Mouse (Mus musculus): Measurements from ENCODE around the gene Ankrd39. TPM values are rescaled to one million over a fixed set of nuclear protein-coding genes. Genes with fewer than 3 reads are reported as not detected.

The Ankrd39 gene
- polyA plus RNA-seq, 1 experiment from 2014 or later: 26.8 TPM

DNA sequence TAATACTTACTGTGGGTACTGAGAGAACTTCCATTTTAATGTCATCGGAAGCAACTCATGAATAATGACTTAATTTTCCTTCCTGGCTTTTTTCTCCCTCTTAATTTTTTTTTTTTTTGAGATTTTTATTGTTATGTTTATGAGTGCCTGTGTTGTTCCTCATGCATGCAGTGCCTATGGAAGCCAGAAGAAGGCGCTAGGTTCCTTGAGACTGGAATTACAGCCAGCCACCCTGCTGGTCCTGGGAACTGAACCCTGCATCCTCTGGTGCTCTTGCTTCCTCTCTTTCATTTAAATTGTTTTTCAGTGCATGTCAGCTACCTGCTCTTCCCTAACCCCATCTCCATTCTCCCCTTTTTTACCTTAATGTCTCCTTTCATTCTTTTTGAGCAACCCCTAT is 33.5 kb downstream of the Ankrd39 start:
- Histone ChIP-seq H3K27ac (ENCODE audit: low read length) (no peak overlapping the region), H3K4me1 (ENCODE audit: control insufficient read depth, insufficient read depth, low read length) (peaks cover 27% of the 10 kb centered on the region), H3K9ac (ENCODE audit: low read depth, low read length) (no peak overlapping the region), H3K36me3 (ENCODE audit: control insufficient read depth, insufficient read depth, low read length) (no peaks in the 10 kb centered on the region), H3K9me3 (ENCODE audit: control insufficient read depth, low read length) (no peaks in the 10 kb centered on the region), H3K27me3 (replicated peaks; ENCODE audit: control insufficient read depth, insufficient read depth, low read length) (no peaks in the 10 kb centered on the region), H3K4me3 (ENCODE audit: low read length) (peak overlapping the region; percentile 96; the same call in 1 of the 2 replicates), H3K4me2 (ENCODE audit: low read depth, low read length) (peak overlapping the region; percentile 95)
- WGBS: 49% methylated on average over 2 of the region's 2 CpGs
- ATAC-seq: no peak

DNA sequence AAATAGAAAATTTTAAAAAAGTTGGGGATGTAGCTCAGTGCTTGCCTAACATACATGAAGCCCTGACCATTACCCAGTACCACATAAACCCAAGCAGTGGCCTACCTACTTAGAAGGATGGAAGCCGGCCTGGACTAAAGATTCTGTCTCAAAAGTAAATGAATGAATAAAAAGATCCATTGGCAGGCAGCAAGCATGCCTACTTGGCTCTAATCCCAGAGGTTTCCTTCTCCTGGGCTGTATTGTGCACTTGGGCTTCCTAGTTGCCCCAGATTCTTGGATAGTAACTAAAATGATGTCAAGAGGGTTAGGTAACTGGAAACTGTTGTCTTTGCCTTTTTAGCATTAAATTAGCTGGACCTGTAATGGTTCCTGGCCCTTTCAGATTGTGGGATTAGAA is 33.9 kb downstream of the Ankrd39 start:
- Histone ChIP-seq H3K27ac (ENCODE audit: low read length) (no peak overlapping the region), H3K9me3 (ENCODE audit: control insufficient read depth, low read length) (no peaks in the 10 kb centered on the region), H3K4me1 (ENCODE audit: control insufficient read depth, insufficient read depth, low read length) (peaks cover 24% of the 10 kb centered on the region), H3K4me3 (ENCODE audit: low read length) (peak overlapping the region; percentile 96), H3K36me3 (ENCODE audit: control insufficient read depth, insufficient read depth, low read length) (no peaks in the 10 kb centered on the region), H3K27me3 (replicated peaks; ENCODE audit: control insufficient read depth, insufficient read depth, low read length) (no peaks in the 10 kb centered on the region), H3K9ac (ENCODE audit: low read depth, low read length) (peak overlapping the region; percentile 84), H3K4me2 (ENCODE audit: low read depth, low read length) (peak overlapping the region; percentile 95)
- 13% methylated on average over 1 of the region's 1 CpGs for WGBS
- ATAC-seq: no peak

DNA sequence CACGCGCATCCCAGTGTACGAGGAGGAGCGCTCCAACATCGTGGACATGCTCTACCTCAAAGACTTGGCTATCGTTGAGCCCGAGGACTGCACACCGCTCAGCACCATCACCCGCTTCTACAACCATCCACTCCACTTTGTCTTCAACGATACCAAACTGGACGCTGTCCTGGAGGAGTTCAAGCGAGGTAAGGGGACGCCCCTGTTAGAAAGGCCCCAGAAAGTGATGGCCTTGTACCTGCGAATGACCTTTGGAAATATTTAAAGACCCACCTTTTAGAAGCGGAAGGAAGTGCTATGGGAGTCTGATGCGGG is 34.3 kb downstream of the Ankrd39 start:
- Histone ChIP-seq H3K4me3 (ENCODE audit: low read length) (peak overlapping the region; percentile 96), H3K4me2 (ENCODE audit: low read depth, low read length) (peak overlapping the region; percentile 95), H3K9ac (ENCODE audit: low read depth, low read length) (peak overlapping the region; percentile 84), H3K36me3 (ENCODE audit: control insufficient read depth, insufficient read depth, low read length) (no peaks in the 10 kb centered on the region), H3K4me1 (ENCODE audit: control insufficient read depth, insufficient read depth, low read length) (peaks cover 20% of the 10 kb centered on the region), H3K27ac (ENCODE audit: low read length) (no peak overlapping the region; the same call in 1 of the 2 replicates), H3K9me3 (ENCODE audit: control insufficient read depth, low read length) (no peaks in the 10 kb centered on the region), H3K27me3 (replicated peaks; ENCODE audit: control insufficient read depth, insufficient read depth, low read length) (no peaks in the 10 kb centered on the region)
- WGBS: 1% methylated on average over 16 of the region's 16 CpGs
- ATAC-seq: no peak

DNA sequence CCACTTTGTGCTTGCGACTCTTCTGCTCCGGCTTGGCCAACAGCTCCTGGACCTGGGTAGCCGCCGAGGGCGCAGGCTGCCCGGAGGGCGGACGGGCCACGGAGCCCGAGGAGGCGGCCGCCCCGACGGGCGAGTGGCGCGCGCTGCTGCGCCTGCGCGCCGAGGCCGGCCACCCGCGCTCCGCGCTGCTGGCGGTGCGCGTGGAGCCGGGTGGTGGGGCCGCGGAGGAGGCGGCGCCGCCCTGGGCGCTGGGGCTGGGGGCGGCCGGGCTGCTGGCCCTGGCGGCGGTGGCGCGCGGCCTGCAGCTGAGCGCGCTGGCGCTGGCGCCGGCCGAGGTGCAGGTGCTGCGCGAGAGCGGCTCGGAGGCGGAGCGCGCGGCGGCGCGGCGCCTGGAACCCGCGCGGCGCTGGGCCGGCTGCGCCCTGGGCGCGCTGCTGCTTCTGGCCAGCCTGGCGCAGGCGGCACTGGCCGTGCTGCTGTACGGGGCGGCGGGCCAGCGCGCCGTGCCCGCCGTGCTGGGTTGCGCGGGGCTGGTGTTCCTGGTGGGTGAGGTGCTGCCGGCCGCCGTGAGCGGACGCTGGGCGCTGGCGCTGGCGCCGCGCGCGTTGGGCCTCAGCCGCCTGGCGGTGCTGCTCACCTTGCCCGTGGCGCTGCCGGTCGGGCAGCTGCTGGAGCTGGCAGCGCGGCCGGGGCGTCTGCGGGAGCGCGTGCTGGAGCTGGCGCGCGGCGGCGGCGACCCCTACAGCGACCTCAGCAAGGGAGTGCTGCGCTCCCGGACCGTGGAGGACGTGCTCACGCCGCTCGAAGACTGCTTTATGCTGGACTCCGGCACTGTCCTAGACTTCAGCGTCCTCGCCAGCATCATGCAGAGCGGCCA is 34.9 kb downstream of the Ankrd39 start:
- H3K36me3 ChIP-seq (ENCODE audit: control insufficient read depth, insufficient read depth, low read length): 0 out of 2 replicates have a peak, but pooled peaks cover 4% of the 10 kb centered on the region
- peaks cover 21% of the 10 kb centered on the region for H3K4me1 ChIP-seq (ENCODE audit: control insufficient read depth, insufficient read depth, low read length)
- WGBS: 1% methylated on average over 86 of the region's 126 CpGs
- peak overlapping the region; percentile 96 for H3K4me3 ChIP-seq (ENCODE audit: low read length)
- H3K9ac ChIP-seq (ENCODE audit: low read depth, low read length): peak overlapping the region; percentile 84
- peak; percentile 70 for ATAC-seq
- H3K27me3 ChIP-seq (replicated peaks; ENCODE audit: control insufficient read depth, insufficient read depth, low read length): no peaks in the 10 kb centered on the region
- no peaks in the 10 kb centered on the region for H3K9me3 ChIP-seq (ENCODE audit: control insufficient read depth, low read length)
- peak overlapping the region; percentile 95 for H3K4me2 ChIP-seq (ENCODE audit: low read depth, low read length)
- peak overlapping the region; percentile 99 for H3K27ac ChIP-seq (ENCODE audit: low read length)

DNA sequence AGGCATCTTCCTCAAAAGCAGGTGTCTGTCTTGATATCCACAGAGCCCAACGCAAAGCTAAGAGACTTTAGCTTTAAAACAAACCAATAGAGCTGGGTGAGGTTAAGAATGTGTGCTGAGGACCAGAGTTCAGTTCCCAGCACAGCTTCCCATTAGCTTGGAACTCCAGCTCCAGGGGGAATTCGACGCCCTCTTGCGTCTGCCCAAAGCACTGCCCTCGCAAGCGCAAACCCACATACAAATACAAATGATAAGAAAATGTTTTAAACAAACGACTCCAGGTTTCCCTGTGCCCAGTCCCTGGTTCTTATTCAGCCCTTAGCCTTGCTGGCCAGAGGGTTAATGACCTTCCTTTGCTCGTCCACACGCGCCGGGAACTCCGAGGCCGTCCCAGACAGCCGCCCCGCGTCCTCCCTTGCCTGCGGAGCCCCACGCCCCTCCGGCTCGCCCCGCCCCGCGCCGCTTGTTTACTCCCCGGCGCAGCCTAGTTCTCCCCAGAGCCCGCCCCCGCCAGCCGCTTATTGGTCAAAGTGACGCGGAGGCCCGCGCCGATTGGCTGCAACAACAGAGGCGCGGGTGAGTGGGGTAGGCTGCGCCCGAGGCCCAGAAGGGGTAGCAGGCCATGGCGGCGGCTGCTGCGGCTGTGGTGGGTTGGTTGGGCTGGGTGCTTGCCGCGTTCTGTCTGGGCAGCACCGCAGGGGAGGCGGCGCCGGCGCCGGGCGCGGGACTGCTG is 35.8 kb downstream of the Ankrd39 start, which contains the start of gene Cnnm3:
Gene Cnnm3, plus strand, starts transcription at position 579 of the 733 bp plus-strand sequence.
- no peaks in the 10 kb centered on the region for H3K9me3 ChIP-seq (ENCODE audit: control insufficient read depth, low read length)
- peak within 1 kb of the TSS; percentile 99 for H3K27ac ChIP-seq (ENCODE audit: low read length)
- ATAC-seq: peak; percentile 99
- peak within 1 kb of the TSS; percentile 84 for H3K9ac ChIP-seq (ENCODE audit: low read depth, low read length)
- H3K36me3 ChIP-seq (ENCODE audit: control insufficient read depth, insufficient read depth, low read length): 0 out of 2 replicates have a peak, but pooled peaks cover 4% of the 10 kb centered on the region
- peak within 1 kb of the TSS; percentile 96 for H3K4me3 ChIP-seq (ENCODE audit: low read length)
- no peaks in the 10 kb centered on the region for H3K27me3 ChIP-seq (replicated peaks; ENCODE audit: control insufficient read depth, insufficient read depth, low read length)
- H3K4me1 ChIP-seq (ENCODE audit: control insufficient read depth, insufficient read depth, low read length): peaks cover 21% of the 10 kb centered on the region
- 2% methylated on average over 49 of the region's 51 CpGs for WGBS
- peak within 1 kb of the TSS; percentile 95 for H3K4me2 ChIP-seq (ENCODE audit: low read depth, low read length)

DNA sequence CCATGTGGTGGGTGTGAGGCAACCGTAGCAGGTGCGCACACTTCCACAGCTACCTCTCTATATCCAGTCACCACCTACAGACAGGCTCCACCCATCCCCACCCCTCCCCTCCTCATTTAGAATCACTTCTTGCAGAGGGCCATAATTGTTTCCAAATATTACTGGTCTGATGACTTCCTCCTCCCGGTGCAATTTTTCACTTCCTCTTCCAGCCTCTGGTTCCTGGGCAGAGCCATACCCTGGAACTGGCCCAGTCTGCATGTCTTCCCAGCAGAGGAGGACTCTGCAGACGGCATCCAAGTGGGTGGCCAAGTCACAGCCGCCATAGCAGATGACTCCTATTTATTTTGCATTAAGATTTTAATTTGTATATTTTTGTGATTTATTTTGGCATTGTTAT is 39.0 kb downstream of the Ankrd39 start:
- no peak overlapping the region for H3K27ac ChIP-seq (ENCODE audit: low read length)
- no peak for ATAC-seq
- no peaks in the 10 kb centered on the region for H3K9me3 ChIP-seq (ENCODE audit: control insufficient read depth, low read length)
- WGBS: 67% methylated on average over 5 of the region's 5 CpGs
- H3K4me1 ChIP-seq (ENCODE audit: control insufficient read depth, insufficient read depth, low read length): peaks cover 10% of the 10 kb centered on the region
- H3K9ac ChIP-seq (ENCODE audit: low read depth, low read length): no peak overlapping the region
- H3K4me2 ChIP-seq (ENCODE audit: low read depth, low read length): no peak overlapping the region
- 0 out of 2 replicates have a peak, but pooled peaks cover 4% of the 10 kb centered on the region for H3K36me3 ChIP-seq (ENCODE audit: control insufficient read depth, insufficient read depth, low read length)
- no peaks in the 10 kb centered on the region for H3K27me3 ChIP-seq (replicated peaks; ENCODE audit: control insufficient read depth, insufficient read depth, low read length)
- H3K4me3 ChIP-seq (ENCODE audit: low read length): no peak overlapping the region

DNA sequence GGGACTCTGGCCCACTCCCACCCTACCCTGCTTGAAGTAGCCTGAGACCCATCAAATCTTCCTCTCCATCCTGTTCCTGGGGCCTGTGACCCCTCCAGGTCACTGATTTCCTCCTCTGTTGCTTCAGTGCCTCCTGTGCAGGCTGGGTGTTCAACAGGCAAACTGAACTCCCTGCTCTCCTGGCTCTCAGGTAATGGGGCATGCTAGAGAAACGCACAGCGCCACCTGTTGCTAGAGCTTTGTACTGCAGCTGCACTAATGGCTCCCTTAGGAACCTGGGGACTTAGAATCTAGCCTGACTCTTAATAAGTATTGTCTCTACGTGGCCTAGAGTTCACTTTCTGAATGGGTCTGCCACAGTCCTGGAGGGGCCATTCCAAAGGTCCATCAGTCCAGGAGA is 46.0 kb downstream of the Ankrd39 start:
- H3K9ac ChIP-seq (ENCODE audit: low read depth, low read length): no peak overlapping the region
- no peak overlapping the region for H3K4me3 ChIP-seq (ENCODE audit: low read length)
- no peaks in the 10 kb centered on the region for H3K27me3 ChIP-seq (replicated peaks; ENCODE audit: control insufficient read depth, insufficient read depth, low read length)
- peak; percentile 45 for ATAC-seq
- H3K9me3 ChIP-seq (ENCODE audit: control insufficient read depth, low read length): no peaks in the 10 kb centered on the region
- peaks cover 17% of the 10 kb centered on the region for H3K36me3 ChIP-seq (ENCODE audit: control insufficient read depth, insufficient read depth, low read length)
- no peaks in the 10 kb centered on the region for H3K4me1 ChIP-seq (ENCODE audit: control insufficient read depth, insufficient read depth, low read length)
- H3K4me2 ChIP-seq (ENCODE audit: low read depth, low read length): no peak overlapping the region
- H3K27ac ChIP-seq (ENCODE audit: low read length): no peak overlapping the region
- WGBS: 4% methylated on average over 3 of the region's 3 CpGs

DNA sequence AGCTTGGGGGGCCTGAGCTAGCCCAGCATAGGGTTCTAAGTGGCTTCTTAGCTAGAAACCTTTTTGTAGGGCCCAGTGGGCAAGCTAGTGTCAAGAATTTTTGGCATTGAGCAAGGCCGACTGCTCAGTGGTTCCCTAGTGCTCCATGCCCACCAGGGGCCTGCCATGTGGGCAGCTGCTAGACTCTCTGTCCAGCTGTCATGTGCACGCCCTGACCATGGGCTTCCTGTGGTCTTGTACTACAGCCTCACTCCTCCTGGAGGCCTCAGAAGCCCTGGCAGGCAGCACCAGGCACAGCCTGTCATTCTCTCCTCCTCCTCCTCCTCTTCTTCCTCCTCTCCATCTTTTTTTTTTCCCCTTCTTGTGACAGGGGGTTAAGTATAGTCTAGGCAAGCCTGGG is 49.9 kb downstream of the Ankrd39 start:
- H3K36me3 ChIP-seq (ENCODE audit: control insufficient read depth, insufficient read depth, low read length): peaks cover 17% of the 10 kb centered on the region
- H3K27me3 ChIP-seq (replicated peaks; ENCODE audit: control insufficient read depth, insufficient read depth, low read length): no peaks in the 10 kb centered on the region
- H3K27ac ChIP-seq (ENCODE audit: low read length): no peak overlapping the region
- no peak for ATAC-seq
- H3K4me3 ChIP-seq (ENCODE audit: low read length): no peak overlapping the region
- no peak overlapping the region for H3K9ac ChIP-seq (ENCODE audit: low read depth, low read length)
- H3K9me3 ChIP-seq (ENCODE audit: control insufficient read depth, low read length): no peaks in the 10 kb centered on the region
- WGBS: 73% methylated on average over 2 of the region's 2 CpGs
- peaks cover 6% of the 10 kb centered on the region for H3K4me1 ChIP-seq (ENCODE audit: control insufficient read depth, insufficient read depth, low read length)
- no peak overlapping the region for H3K4me2 ChIP-seq (ENCODE audit: low read depth, low read length)

DNA sequence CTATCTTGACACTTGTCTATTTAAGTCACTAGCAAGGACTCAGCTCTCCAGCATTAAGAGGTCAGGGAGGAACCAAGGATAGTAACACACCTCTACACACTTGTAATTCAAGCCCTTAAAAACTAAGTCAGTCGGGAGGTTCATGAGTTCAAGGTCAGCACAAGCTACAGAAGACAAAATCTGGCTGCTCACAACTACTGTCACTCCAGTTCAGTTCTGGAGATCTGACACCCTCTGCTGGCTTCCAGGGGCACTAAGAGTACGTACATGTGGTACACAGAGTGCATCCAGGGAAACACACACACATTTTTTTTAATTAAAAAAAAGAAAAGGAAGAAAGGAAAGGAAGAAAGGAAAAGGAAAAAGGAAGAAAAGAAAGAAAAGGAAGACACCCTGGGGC is 50.5 kb downstream of the Ankrd39 start:
- H3K4me3 ChIP-seq (ENCODE audit: low read length): no peak overlapping the region
- ATAC-seq: no peak
- no peak overlapping the region for H3K9ac ChIP-seq (ENCODE audit: low read depth, low read length)
- H3K27ac ChIP-seq (ENCODE audit: low read length): no peak overlapping the region
- H3K36me3 ChIP-seq (ENCODE audit: control insufficient read depth, insufficient read depth, low read length): peaks cover 17% of the 10 kb centered on the region
- H3K4me2 ChIP-seq (ENCODE audit: low read depth, low read length): no peak overlapping the region
- peaks cover 11% of the 10 kb centered on the region for H3K4me1 ChIP-seq (ENCODE audit: control insufficient read depth, insufficient read depth, low read length)
- WGBS: 54% methylated on average over 2 of the region's 2 CpGs
- H3K27me3 ChIP-seq (replicated peaks; ENCODE audit: control insufficient read depth, insufficient read depth, low read length): no peaks in the 10 kb centered on the region
- H3K9me3 ChIP-seq (ENCODE audit: control insufficient read depth, low read length): no peaks in the 10 kb centered on the region

All from intestine, embryonic 16.5 days (tissue).